Mouse (Mus musculus): ENCODE results near the gene Efhc2.

Gene Efhc2

GRCm38 (mm10) chrX:17319126-17319583 is at the start of gene Efhc2:
TSS of gene Efhc2 (minus strand) at chrX:17319368.
- DNase-seq (ENCODE audit: low read depth): no peak

- DNase-seq (ENCODE audit: low read depth): no peak
Observed at GRCm38 (mm10) chrX:17365114-17365513, 45.9 kb upstream of the Efhc2 start.

DNA sequence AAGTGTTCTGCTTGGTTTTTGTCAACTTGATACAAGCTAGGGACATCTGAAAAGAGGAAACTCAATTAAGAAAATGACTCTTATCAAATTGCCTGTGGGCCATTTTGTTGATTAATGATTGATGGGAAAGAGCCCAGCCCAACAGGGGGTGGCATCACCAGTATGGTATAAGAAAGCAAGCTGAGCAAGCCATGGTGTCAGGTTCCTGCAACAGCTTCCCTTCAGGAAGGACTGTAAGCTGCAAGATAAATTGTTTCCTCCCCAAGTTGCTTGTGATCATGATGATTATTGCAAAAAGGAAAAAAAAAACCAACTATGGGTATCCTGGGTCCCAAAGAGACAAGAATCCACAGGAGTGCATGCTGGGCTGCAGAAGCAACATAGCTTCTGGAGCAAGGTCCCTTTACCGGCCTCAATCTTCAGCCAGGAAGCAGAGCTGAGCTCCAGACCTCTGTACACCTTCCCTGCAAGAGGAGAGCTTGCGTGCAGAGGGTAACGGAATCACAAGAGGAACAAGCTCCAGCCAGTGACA is 18.8 kb downstream of the Efhc2 start:
- no peak for DNase-seq (ENCODE audit: low read depth)

- no peak for DNase-seq (ENCODE audit: low read depth)
Observed at GRCm38 (mm10) chrX:17283899-17284298, 35.3 kb downstream of the Efhc2 start.

DNA sequence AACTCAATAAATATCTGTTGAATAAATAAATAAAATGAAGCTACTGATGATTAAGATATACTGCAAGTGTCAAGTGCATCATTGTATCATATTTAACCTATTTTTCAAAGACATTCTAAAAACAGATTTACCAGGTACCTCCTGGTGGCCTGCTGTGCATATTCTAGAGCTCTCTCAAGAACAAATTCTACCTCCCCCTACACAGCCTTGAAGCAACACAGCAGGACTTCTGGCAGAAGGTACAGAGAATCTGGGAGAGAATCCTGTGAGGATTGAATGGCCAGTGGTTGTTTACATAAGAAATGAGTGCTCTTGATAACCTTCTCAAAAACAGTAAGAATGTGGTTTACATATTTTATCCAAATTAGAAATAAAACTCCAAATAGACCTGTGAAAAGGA is 94.0 kb downstream of the Efhc2 start:
- no peak for DNase-seq (ENCODE audit: low read depth)

- DNase-seq (ENCODE audit: low read depth): no peak
Observed at GRCm38 (mm10) chrX:17217451-17217850, 101.7 kb downstream of the Efhc2 start.

DNA sequence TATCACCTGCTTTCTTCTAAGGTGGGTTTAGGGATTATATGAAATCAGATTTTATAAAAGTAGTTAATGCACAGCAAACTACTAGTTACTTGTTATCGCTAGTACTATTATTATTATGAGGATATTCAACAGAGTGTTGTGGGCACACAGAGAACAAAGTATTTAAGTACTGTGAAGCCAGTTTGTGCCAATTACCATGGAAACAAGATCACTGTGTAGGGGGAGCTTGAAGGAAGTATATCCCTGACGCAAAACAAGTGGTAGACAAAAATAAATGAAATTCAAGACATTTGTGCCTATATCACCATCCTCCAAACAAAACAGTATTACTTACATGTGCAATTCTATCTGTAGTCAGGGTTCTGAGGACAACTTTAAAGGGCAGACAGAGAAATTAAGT is 105.7 kb downstream of the Efhc2 start:
- no peak for DNase-seq (ENCODE audit: low read depth)

- DNase-seq (ENCODE audit: low read depth): no peak
Observed at GRCm38 (mm10) chrX:17175748-17176147, 143.4 kb downstream of the Efhc2 start.

- DNase-seq (ENCODE audit: low read depth): no peak
Observed at GRCm38 (mm10) chrX:17165638-17166037, 153.5 kb downstream of the Efhc2 start.

All from c-Kit-positive CD71-positive TER-119-negative erythroid progenitor cells, embryonic 14.5 days (primary cell).